Mouse (Mus musculus) right cerebral cortex, adult 18-20 months (tissue): ENCODE data around the gene Zfp458.
"Not testable (repeated sequence)": the region's sequence is repeated elsewhere in the genome, so short reads cannot be mapped to it uniquely, and the experiment has no call there.

Experiments used
- DNase-seq: peaks from one replicate; pipeline ENCODE4 v3.0.0; 2022; ENCODE audit warnings: mixed read lengths

Gene Zfp458

GRCm38 (mm10) chr13:67278314-67278713 is at the start of gene Zfp458:
TSS of gene Zfp458 (minus strand) at chr13:67278466.
- DNase-seq: peak; percentile 39

DNA sequence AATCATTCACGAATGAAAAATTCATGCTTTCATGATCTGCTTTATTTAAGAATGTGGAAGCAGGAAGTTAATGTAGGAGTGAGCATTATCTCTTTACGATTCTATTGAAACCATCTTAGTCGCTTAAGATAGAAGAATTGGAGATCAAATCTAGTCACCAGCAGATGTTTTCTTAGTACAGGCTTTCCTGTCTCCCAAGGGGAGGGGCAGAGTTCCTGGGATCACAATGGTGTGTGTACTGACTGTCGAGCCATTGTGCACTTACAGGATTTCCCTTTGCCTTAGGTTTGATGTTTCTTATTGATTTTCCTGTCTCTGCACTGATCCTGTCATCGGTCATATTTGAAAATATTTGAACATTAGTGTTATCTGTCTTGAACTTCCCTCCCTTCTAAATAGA is 28.5 kb upstream of the Zfp458 start:
- no peak for DNase-seq

- peak; percentile 93 for DNase-seq
Measured at GRCm38 (mm10) chr13:67305822-67306672, 27.8 kb upstream of the Zfp458 start, which contains the start of gene Zfp457. TSS of gene Zfp457 (minus strand) at chr13:67306485.

DNA sequence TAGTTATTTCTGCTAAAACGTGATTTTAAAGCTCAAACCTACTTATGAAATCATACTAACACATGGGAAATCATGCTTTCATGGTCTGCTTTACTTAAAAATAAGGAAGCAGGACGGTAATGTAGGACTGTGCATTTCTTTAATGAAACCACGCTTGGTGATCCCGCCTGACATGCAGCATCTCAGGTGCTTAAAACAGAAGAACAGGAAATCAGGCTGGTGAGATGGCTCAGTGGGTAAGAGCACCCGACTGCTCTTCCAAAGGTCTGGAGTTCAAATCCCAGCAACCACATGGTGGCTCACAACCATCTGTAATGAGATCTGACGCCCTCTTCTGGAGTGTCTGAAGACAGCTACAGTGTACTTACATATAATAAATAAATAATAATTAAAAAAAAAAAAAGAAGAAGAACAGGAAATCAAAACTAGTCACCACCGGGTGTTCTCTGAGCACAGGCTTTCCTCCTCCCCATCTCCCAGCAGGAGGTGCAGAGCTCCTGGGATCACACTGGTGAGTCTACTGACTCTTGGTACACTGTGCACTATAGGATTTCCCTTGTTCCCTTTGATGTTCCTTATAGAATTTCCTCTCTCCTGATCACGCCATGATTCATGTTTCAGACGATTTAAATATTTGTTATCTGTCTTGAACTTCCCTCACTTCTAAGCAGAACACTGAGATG is 8.7 kb downstream of the Zfp458 start:
- DNase-seq: not testable (repeated sequence)

DNA sequence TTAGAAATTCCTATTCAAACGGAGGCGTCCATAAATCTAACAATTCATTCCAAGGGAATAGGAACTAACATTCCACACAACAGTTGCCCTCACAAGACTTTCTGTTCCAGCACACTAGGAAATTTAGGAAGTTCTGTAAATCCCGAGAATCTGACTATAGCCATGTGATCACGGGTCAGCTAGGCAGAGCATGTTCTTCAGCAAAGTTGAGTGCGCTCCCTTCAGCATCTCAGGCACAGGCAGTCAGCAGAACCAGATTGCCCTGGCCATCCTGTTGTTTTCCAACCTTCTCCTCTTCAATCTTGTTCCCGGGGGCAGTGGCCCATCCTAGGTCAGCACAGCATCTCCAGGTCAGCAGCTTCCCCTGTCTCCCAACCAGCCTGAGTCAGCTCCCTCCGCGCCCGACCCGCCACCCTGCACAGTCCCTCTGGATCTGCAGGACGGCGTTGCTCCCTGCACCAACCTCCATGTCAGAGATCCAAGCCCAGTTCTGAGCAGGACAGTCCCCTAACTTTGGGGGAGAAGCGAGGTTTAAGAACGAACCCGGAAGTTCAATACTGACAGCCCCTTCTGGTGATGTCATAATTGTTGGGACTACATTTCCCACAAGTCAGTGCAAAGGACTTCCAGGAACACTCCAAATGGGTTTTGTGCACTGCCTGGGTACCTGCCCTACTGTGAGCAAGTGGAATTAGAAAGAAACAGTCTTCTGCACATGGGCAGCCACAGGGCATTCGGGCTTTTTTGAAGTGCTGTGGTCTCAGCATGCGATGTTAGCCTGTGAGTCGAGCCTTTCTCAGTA is 9.5 kb downstream of the Zfp458 start:
- peak; percentile 89 for DNase-seq

DNA sequence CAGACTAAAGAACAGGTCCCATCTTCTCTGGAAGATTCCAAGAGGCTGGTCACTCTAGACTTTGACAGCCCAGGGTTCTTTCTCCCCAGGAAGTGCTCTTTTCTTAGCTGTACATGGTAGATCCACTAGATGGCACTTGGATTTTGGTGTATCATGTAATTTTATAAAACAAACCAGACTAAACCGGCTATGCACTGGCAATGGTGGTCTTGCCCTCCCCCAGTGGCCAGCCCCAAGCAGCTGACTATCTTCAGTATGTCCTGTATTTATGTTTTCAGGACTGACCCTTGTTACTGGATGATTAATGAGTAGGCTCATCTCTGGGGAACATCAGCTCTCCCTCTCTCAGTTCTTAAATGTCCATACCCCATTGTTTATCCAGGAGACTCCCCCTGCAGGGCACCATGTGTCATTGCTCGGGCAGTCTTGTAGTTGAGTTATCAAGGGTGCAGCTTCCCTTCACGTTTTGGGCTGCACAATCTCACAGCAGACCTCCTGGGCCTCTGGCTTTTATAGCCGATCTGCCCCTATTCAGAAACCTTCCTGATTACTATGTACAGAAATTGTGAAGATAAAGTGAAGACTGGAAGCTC is 64.2 kb downstream of the Zfp458 start:
- DNase-seq: no peak
